Mouse (Mus musculus): Measurements from ENCODE around the gene Heatr6.

Gene Heatr6

GRCm38 (mm10) chr11:83802166-83802565 lies 48.7 kb downstream of the Heatr6 start:
- in situ Hi-C loops (cut with MboI, MseI), result loop anchor here (5.0 kb wide), 1 partner anchor 115 kb away; no protein-coding TSS in a partner anchor

- in situ Hi-C loops (cut with MboI, MseI), result loop anchor here (5.0 kb wide), 1 partner anchor 115 kb away; no protein-coding TSS in a partner anchor
Measured at GRCm38 (mm10) chr11:83802581-83802980, 49.1 kb downstream of the Heatr6 start.

GRCm38 (mm10) chr11:83810441-83810840 lies 56.9 kb downstream of the Heatr6 start:
- in situ Hi-C loops (cut with MboI, MseI), result no loop called here

DNA sequence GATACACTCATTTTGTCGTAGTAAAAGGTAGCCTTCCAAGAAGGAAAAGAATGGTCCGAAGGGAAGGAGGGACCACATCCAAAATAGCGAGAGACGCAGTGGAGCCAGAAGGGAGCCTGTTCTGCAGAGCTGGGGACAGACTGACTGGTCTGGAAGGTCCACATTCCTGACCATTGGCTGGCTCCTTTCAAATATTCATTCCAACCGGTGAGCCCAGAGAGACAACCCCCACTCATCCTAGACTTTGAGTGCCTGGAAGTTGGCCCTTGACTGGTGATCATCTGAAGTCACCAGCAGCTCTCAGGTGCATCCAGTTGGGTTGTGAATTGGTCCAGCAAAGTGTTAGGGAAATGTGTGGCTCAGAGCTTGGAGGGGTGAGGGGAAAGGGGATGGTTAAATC lies 61.7 kb downstream of the Heatr6 start:
- in situ Hi-C loops (cut with MboI, MseI), result no loop called here

DNA sequence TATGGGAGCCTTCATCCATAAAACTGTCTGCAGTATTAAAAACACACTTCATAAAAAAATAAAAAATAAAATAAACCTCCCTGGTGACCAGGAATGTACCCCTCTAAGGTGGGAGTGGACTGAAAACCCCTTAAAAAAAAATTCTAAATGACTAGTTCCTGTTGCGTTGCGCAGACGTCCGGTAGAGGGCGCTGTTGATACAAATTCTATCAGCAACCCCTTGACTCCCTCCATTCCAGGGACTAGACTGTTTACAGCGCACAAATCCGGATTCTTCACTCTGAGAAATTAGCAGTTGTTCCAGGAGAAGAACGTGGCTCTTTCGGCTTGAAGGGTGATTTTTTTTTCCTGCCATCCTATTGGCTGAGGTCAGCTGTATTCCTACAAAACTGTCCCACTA lies 62.1 kb downstream of the Heatr6 start:
- in situ Hi-C loops (cut with MboI, MseI), result no loop called here

DNA sequence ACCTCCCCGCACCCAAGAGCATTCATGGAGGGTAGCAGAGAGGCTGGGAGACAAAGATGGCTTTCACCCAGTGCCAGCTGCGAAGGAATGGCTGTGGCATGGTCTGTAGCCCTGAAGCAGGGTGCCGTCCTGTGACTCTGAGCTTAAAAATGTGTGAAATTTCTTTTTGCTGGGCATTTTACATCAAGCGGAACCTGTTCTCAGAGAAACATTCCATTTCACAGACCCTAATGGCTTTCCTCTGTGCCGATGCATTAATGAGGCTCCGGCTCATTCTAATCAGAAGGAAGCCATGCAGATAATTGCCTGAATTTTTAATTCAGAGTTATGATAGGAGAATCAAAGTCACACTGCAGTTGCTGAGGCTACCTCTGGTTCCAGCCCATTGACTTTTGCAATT lies 63.6 kb downstream of the Heatr6 start:
- in situ Hi-C loops (cut with MboI, MseI), result no loop called here

DNA sequence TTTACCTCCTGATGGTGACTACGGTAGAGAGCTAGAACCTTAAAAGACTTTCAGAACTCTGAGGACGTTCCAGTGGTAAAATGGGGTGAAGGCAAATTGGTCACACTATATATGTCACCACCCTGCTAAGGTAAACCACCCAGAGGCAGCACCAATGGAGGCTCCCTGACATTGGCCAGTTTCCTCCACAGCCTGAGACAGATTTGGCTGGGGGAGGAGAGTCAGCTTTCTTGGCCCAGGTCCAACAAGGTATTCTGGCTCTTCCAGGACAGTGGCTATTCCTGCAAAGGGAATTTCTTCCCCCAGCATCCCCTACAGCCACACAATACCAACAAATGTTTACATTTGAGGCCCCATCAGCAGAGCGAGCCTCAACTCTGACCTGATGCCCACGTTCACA lies 64.5 kb downstream of the Heatr6 start:
- in situ Hi-C loops (cut with MboI, MseI), result no loop called here

DNA sequence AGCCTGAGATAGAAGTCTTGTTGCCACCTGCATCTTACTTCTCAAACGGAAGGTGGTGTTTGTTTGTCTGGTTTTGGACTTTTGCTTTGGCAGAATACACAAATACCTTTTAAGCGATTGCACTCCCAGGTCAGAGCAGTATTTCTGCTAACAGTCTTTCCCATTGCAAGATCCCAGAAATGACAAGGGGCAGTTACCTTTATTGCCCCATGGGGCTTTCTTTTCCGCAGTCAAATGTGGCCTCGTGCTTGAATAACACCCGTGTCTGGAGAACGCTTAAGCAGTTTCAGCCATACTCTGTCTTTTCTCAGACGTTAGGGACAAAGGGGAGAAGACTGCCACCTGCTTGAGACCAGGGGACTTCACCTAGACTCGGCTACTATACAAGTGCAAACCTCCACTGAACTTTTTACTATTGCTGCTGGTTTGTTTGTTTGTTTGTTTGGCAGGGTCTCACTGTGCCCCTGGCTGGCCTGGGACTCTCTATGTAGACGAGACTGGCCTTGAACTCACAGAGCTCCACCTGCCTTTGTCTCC lies 65.2 kb downstream of the Heatr6 start:
- in situ Hi-C loops (cut with MboI, MseI), result no loop called here

DNA sequence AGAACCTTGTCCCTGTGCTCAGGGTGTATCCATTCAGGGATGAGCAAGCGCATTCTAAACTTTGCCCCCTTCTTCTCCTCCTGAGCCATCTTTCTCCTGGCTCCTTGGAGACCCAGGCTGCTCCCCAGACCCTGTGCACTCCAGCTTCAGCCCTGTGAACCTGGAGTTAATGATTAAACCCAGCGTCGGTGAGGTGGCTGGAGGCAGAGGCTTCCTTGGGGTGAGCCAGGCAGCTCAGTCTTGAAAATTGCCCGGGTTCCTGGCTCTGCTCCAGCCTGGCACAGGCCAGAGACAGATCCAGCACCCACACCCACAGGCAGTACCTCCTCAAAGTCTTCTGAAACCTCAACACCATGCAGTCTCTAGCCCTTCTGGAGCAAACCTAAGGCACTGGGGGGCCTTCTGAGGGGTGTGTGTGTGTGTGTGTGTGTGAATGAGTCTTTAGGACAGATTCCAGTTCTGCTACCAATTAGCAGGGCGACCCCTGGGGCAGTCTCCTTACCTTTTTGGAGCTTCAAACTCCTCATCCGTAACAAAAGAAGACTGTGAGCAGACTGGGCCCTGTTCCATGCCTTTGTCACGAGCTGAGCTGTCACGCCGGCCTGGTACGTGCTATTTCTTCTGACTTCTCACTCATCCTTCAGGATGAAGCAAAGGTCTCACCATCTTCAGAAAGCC lies 66.4 kb downstream of the Heatr6 start:
- in situ Hi-C loops (cut with MboI, MseI), result no loop called here

DNA sequence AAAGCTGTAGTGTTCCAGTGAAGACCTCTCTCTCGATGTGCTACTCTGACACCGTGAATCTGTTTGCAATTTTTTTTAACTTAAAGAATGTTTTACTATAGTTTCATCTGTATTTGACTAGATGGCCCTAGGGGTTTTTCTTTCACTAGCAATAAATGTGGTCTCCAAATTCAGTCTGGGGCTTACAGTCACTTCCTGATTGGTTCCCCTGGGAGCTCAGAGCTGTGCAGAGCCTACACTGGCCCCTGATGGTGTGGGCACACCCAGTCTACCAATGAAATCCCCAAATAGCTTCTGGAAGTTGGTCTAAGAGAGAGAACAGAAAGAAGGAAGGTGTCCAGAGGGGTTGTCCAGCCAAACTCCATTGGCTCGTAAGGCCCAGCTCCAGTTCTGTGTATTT lies 72.6 kb downstream of the Heatr6 start:
- in situ Hi-C loops (cut with MboI, MseI), result no loop called here

GRCm38 (mm10) chr11:83828553-83829142 lies 75.2 kb downstream of the Heatr6 start:
- in situ Hi-C loops (cut with MboI, MseI), result no loop called here

DNA sequence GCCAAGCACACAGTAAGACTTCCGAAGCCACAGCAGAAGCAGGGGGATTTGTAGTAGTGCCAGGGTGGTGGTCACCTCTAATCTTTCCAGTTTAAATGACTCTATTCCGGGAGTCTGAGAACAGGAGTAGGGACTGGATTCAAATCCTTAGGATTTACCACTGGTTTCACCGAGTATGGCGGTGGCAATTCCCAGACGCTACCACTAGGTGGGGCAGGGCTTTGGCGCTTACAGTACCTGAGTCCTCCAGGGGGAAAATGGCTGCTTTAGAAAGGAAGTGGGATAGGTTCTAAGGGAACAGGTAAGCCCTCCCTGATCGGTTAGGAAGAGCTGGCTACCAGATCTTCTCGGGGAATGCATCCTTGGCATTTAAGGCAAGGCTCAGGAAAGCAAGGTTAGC lies 78.9 kb downstream of the Heatr6 start:
- in situ Hi-C loops (cut with MboI, MseI), result no loop called here

All from T-helper 1 cell (primary cell).